Mouse (Mus musculus): Measurements from ENCODE around the gene Vgll4. TPM values are rescaled to one million over a fixed set of nuclear protein-coding genes. Genes with fewer than 3 reads are reported as not detected.

Vgll4 gene
- total and polyA plus RNA-seq, 3 experiments, result 22.3 to 24.7 (median 23.5) TPM

- Histone ChIP-seq H3K36me3 (ENCODE audit: control insufficient read depth, insufficient read depth, low read length) (no peaks in the 10 kb centered on the region), H3K27me3 (ENCODE audit: control insufficient read depth, insufficient read depth, low read length) (no peaks in the 10 kb centered on the region), H3K9ac (ENCODE audit: low read depth, low read length) (no peak overlapping the region), H3K4me1 (ENCODE audit: control insufficient read depth, insufficient read depth, low read length) (peaks cover 3% of the 10 kb centered on the region), H3K79me2 (replicated peaks; ENCODE audit: control insufficient read depth, insufficient read depth, low read length) (no peaks in the 10 kb centered on the region), H3K4me3 (no peak overlapping the region), H3K27ac (no peak overlapping the region)
- no peak for DNase-seq
- intact Hi-C loops (cut with DNase I), result no loop called here
- WGBS, result 72% methylated on average over 9 of the region's 9 CpGs
- TF ChIP-seq EP300 (IDR thresholded peaks at IDR 0.05; ENCODE audit: insufficient read depth, low read depth, low read length), result no peak
Measured at GRCm38 (mm10) chr6:114833058-114833685, 136.6 kb downstream of the Vgll4 start.

- WGBS, result 84% methylated on average over 3 of the region's 3 CpGs
- TF ChIP-seq POLR2A (IDR thresholded peaks at IDR 0.05; ENCODE audit: insufficient read depth, low read depth, low read length), result no peak
- no peak for TF ChIP-seq EP300 (IDR thresholded peaks at IDR 0.05; ENCODE audit: insufficient read depth, low read depth, low read length)
- TF ChIP-seq CTCF (IDR thresholded peaks at IDR 0.05), result no peak
- no peak overlapping the region for H3K27ac ChIP-seq
- H3K36me3 ChIP-seq (ENCODE audit: control insufficient read depth, insufficient read depth, low read length), result no peaks in the 10 kb centered on the region
- no peak for DNase-seq
- no peaks in the 10 kb centered on the region for H3K27me3 ChIP-seq (ENCODE audit: control insufficient read depth, insufficient read depth, low read length)
- no peak overlapping the region for H3K9ac ChIP-seq (ENCODE audit: low read depth, low read length)
- no peaks in the 10 kb centered on the region; the same call in 1 of the 2 replicates for H3K4me1 ChIP-seq (ENCODE audit: control insufficient read depth, insufficient read depth, low read length)
- intact Hi-C loops (cut with DNase I), result no loop called here
- no peaks in the 10 kb centered on the region for H3K79me2 ChIP-seq (replicated peaks; ENCODE audit: control insufficient read depth, insufficient read depth, low read length)
- H3K4me3 ChIP-seq, result no peak overlapping the region
Measured at GRCm38 (mm10) chr6:114831807-114832206, 138.0 kb downstream of the Vgll4 start.

GRCm38 (mm10) chr6:114829660-114830438, 139.9 kb downstream of the Vgll4 start:
- H3K36me3 ChIP-seq (ENCODE audit: control insufficient read depth, insufficient read depth, low read length), result no peaks in the 10 kb centered on the region
- no peaks in the 10 kb centered on the region for H3K4me1 ChIP-seq (ENCODE audit: control insufficient read depth, insufficient read depth, low read length)
- no peak overlapping the region for H3K9ac ChIP-seq (ENCODE audit: low read depth, low read length)
- WGBS, result 95% methylated on average over 9 of the region's 9 CpGs
- no peaks in the 10 kb centered on the region for H3K79me2 ChIP-seq (replicated peaks; ENCODE audit: control insufficient read depth, insufficient read depth, low read length)
- H3K27me3 ChIP-seq (ENCODE audit: control insufficient read depth, insufficient read depth, low read length), result no peaks in the 10 kb centered on the region
- DNase-seq, result no peak
- TF ChIP-seq POLR2A (IDR thresholded peaks at IDR 0.05; ENCODE audit: insufficient read depth, low read depth, low read length) (no peak), CTCF (IDR thresholded peaks at IDR 0.05) (no peak), EP300 (IDR thresholded peaks at IDR 0.05; ENCODE audit: insufficient read depth, low read depth, low read length) (no peak)
- no peak overlapping the region for H3K4me3 ChIP-seq
- H3K27ac ChIP-seq, result no peak overlapping the region
- intact Hi-C loops (cut with DNase I), result no loop called here

GRCm38 (mm10) chr6:114826889-114827288, 142.9 kb downstream of the Vgll4 start:
- Histone ChIP-seq H3K27me3 (ENCODE audit: control insufficient read depth, insufficient read depth, low read length) (no peaks in the 10 kb centered on the region), H3K4me3 (no peak overlapping the region), H3K27ac (no peak overlapping the region), H3K79me2 (replicated peaks; ENCODE audit: control insufficient read depth, insufficient read depth, low read length) (no peaks in the 10 kb centered on the region), H3K4me1 (ENCODE audit: control insufficient read depth, insufficient read depth, low read length) (peaks cover 4% of the 10 kb centered on the region), H3K36me3 (ENCODE audit: control insufficient read depth, insufficient read depth, low read length) (no peaks in the 10 kb centered on the region), H3K9ac (ENCODE audit: low read depth, low read length) (no peak overlapping the region)
- TF ChIP-seq EP300 (IDR thresholded peaks at IDR 0.05; ENCODE audit: insufficient read depth, low read depth, low read length) (no peak), CTCF (IDR thresholded peaks at IDR 0.05) (0 out of 2 replicates have a peak, but pooled peaks have one; percentile 2), POLR2A (IDR thresholded peaks at IDR 0.05; ENCODE audit: insufficient read depth, low read depth, low read length) (no peak)
- no peak for DNase-seq
- intact Hi-C loops (cut with DNase I), result no loop called here
- WGBS, result 96% methylated on average over 2 of the region's 2 CpGs

- intact Hi-C loops (cut with DNase I), result no loop called here
- 57% methylated on average over 7 of the region's 7 CpGs for WGBS
- TF ChIP-seq POLR2A (IDR thresholded peaks at IDR 0.05; ENCODE audit: insufficient read depth, low read depth, low read length) (no peak), CTCF (IDR thresholded peaks at IDR 0.05) (no peak), EP300 (IDR thresholded peaks at IDR 0.05; ENCODE audit: insufficient read depth, low read depth, low read length) (no peak)
- Histone ChIP-seq H3K4me1 (ENCODE audit: control insufficient read depth, insufficient read depth, low read length) (peaks cover 25% of the 10 kb centered on the region), H3K36me3 (ENCODE audit: control insufficient read depth, insufficient read depth, low read length) (no peaks in the 10 kb centered on the region), H3K27ac (peak overlapping the region; percentile 41), H3K27me3 (ENCODE audit: control insufficient read depth, insufficient read depth, low read length) (no peaks in the 10 kb centered on the region), H3K9ac (ENCODE audit: low read depth, low read length) (no peak overlapping the region), H3K79me2 (replicated peaks; ENCODE audit: control insufficient read depth, insufficient read depth, low read length) (no peaks in the 10 kb centered on the region), H3K4me3 (no peak overlapping the region)
- peak in 1 of 2 experiments; percentile 29 for DNase-seq
Measured at GRCm38 (mm10) chr6:114821646-114822045, 148.1 kb downstream of the Vgll4 start.

- H3K4me1 ChIP-seq (ENCODE audit: control insufficient read depth, insufficient read depth, low read length), result peaks cover 25% of the 10 kb centered on the region
- no peaks in the 10 kb centered on the region for H3K27me3 ChIP-seq (ENCODE audit: control insufficient read depth, insufficient read depth, low read length)
- no peak for TF ChIP-seq POLR2A (IDR thresholded peaks at IDR 0.05; ENCODE audit: insufficient read depth, low read depth, low read length)
- no peak for TF ChIP-seq CTCF (IDR thresholded peaks at IDR 0.05)
- no peak for TF ChIP-seq EP300 (IDR thresholded peaks at IDR 0.05; ENCODE audit: insufficient read depth, low read depth, low read length)
- no peaks in the 10 kb centered on the region for H3K79me2 ChIP-seq (replicated peaks; ENCODE audit: control insufficient read depth, insufficient read depth, low read length)
- DNase-seq, result peak; percentile 60
- H3K9ac ChIP-seq (ENCODE audit: low read depth, low read length), result no peak overlapping the region
- intact Hi-C loops (cut with DNase I), result no loop called here
- H3K36me3 ChIP-seq (ENCODE audit: control insufficient read depth, insufficient read depth, low read length), result no peaks in the 10 kb centered on the region
- WGBS, result 47% methylated on average over 9 of the region's 9 CpGs
- H3K4me3 ChIP-seq, result no peak overlapping the region
- peak overlapping the region; percentile 38 for H3K27ac ChIP-seq
Measured at GRCm38 (mm10) chr6:114819971-114820481, 149.8 kb downstream of the Vgll4 start.

Data from heart, adult 2 months (tissue).